Mouse (Mus musculus) bone marrow macrophage, adult 2 months (primary cell): ENCODE data around the gene Pygb.

Experiments used
- CTCF ChIP-seq: IDR thresholded peaks from 2 replicates; pipeline ENCODE4 v1.5.1; 2012; ENCODE audit warnings: low read depth, mild to moderate bottlenecking, low read length, moderate library complexity
- POLR2A ChIP-seq: IDR thresholded peaks from 2 replicates; pipeline ENCODE4 v1.6.1; 2012; ENCODE audit warnings: mild to moderate bottlenecking, low read depth, low read length, borderline replicate concordance

DNA sequence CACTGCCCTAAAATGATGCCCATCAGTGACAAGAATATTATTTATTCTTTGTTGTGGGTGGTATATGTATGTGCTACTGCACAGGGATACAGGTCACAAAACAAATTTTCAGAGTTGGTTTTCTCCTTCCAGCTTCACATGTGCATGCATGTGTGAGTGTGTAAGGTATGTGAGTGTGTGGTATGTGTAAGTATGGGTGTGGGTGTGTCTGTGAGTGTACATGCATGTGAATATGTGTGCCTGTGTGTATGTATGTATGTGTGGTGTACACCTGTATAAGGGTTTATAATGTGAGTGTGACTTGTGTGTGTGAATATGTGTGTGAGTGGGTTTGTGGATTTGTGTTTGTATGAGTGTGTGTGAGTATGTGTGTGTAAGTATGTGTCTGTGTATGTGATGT, 68.7 kb downstream of the Pygb start:
- TF ChIP-seq CTCF (no peak), POLR2A (no peak)
